Mouse (Mus musculus): ENCODE data around the gene Myl12a. TPM values are rescaled to one million over a fixed set of nuclear protein-coding genes. Genes with fewer than 3 reads are reported as not detected.
"Not testable (repeated sequence)": the region's sequence is repeated elsewhere in the genome, so short reads cannot be mapped to it uniquely, and the experiment has no call there.

Gene Myl12a
- polyA plus RNA-seq, 1 experiment from 2014 or later = 832 TPM

DNA sequence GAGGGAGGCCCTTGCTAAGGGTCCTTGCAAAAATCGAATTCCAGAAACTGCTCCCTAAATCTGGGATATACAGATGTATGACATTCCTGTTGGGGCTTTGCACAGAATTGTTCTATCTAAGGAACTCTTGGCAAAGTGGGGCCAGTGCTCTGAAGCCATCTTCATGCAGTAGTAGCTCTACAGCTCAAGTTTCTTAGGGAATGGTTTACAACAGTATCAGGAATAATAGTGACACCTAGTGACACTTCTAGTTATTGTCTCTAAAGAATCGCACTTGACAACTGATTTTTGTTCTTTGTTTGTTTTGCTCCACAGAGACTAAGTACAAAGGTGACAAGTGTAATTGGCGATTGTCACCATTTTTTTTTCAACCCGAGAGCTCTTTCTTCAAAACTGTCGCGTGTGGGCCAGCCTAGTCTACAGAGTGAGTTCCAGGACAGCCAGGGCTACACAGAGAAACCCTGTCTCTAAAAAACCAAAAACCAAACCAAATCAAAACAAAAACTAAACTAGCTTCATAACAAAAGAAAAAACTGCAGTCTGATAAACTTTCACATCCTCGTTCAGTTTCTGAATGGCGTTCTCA is 34.0 kb downstream of the Myl12a start:
- H3K4me1 ChIP-seq (replicated peaks) = peaks cover 9% of the 10 kb centered on the region
- no peak for ATAC-seq (ENCODE audit: insufficient number of reproducible peaks, low FRiP score)
- WGBS = 33% methylated on average over 8 of the region's 8 CpGs
- H3K36me3 ChIP-seq = peaks cover 7% of the 10 kb centered on the region
- H3K4me3 ChIP-seq = no peak overlapping the region
- peaks cover 10% of the 10 kb centered on the region; the same call in 1 of the 2 replicates for H3K27me3 ChIP-seq (replicated peaks)
- H3K4me2 ChIP-seq = no peak overlapping the region
- no peaks in the 10 kb centered on the region for H3K9me3 ChIP-seq (replicated peaks)
- no peak overlapping the region for H3K9ac ChIP-seq
- H3K27ac ChIP-seq (ENCODE audit: poor library complexity, severe bottlenecking) = no peak overlapping the region

DNA sequence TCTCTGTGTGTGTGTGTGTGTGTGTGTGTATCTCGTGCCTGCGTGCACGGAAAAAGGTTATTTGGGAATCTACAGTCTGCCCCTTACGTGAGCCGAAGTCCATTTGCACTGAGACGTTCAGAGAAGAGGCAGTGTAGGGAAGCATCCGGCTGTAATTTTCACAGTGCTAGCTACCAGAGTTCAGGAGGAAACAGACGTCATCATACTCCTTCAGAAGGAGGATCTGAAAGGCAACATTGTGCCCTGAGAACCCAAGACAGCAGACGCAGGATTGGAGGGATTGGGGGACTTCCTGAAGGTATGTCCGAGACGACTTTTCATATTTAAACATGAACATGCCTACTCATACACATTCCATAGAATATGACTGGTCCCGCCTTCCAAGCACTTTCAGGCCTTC is 35.0 kb downstream of the Myl12a start:
- Histone ChIP-seq H3K4me1 (replicated peaks) (0 out of 2 replicates have a peak, but pooled peaks cover 3% of the 10 kb centered on the region), H3K27ac (ENCODE audit: poor library complexity, severe bottlenecking) (no peak overlapping the region), H3K36me3 (no peaks in the 10 kb centered on the region), H3K9ac (no peak overlapping the region), H3K4me3 (no peak overlapping the region), H3K27me3 (replicated peaks) (peaks cover 10% of the 10 kb centered on the region; the same call in 1 of the 2 replicates), H3K9me3 (replicated peaks) (no peaks in the 10 kb centered on the region), H3K4me2 (no peak overlapping the region)
- WGBS = 55% methylated on average over 12 of the region's 12 CpGs
- ATAC-seq (ENCODE audit: insufficient number of reproducible peaks, low FRiP score) = no peak

DNA sequence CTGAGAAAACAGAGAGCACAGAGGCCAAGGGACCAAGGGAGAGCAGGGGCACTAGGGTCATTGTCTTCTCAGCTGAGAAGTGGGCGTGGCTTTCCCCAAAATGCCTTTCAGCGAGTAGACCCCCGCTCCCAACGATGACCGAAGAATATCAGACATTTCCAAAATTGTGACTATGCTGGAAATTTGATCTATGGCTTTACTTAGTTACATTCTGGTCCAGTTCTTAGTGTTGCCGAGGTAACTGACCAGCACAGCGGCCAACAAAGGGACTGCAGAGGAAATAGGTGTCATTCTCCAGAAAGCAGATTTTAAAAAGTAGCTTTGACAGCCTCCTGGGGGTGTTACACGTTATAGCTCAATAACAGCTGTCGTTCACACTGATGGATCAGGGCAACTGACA is 35.5 kb downstream of the Myl12a start:
- Histone ChIP-seq H3K9me3 (replicated peaks) (no peaks in the 10 kb centered on the region), H3K27ac (ENCODE audit: poor library complexity, severe bottlenecking) (no peak overlapping the region), H3K4me3 (no peak overlapping the region), H3K4me1 (replicated peaks) (0 out of 2 replicates have a peak, but pooled peaks cover 3% of the 10 kb centered on the region), H3K36me3 (no peaks in the 10 kb centered on the region), H3K27me3 (replicated peaks) (peaks cover 10% of the 10 kb centered on the region; the same call in 1 of the 2 replicates), H3K4me2 (no peak overlapping the region), H3K9ac (no peak overlapping the region)
- WGBS = 60% methylated on average over 9 of the region's 9 CpGs
- ATAC-seq (ENCODE audit: insufficient number of reproducible peaks, low FRiP score) = no peak

DNA sequence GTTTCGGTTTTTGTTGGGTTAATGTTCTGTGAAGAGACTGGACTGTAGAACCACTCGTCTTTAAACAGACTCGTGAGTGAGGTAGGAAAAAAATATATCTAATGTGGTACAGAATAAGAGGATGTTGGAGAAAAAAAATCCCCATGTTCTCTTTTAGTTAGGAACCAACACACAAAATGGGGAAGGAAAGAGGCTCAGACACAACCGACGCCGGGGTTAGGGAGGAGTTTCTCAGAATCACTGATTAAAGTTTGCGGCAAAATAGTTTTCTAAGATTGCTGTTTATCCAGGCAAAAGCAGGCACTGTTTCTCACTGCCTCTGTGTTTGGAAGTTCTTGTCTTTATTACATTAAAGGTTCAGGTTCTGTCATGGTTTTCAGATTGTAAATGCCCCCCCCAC is 36.6 kb downstream of the Myl12a start:
- Histone ChIP-seq H3K36me3 (no peaks in the 10 kb centered on the region), H3K27me3 (replicated peaks) (peaks cover 10% of the 10 kb centered on the region; the same call in 1 of the 2 replicates), H3K4me3 (no peak overlapping the region), H3K27ac (ENCODE audit: poor library complexity, severe bottlenecking) (no peak overlapping the region), H3K9ac (no peak overlapping the region), H3K9me3 (replicated peaks) (no peaks in the 10 kb centered on the region), H3K4me2 (no peak overlapping the region), H3K4me1 (replicated peaks) (no peaks in the 10 kb centered on the region)
- ATAC-seq (ENCODE audit: insufficient number of reproducible peaks, low FRiP score) = no peak
- 86% methylated on average over 7 of the region's 7 CpGs for WGBS

DNA sequence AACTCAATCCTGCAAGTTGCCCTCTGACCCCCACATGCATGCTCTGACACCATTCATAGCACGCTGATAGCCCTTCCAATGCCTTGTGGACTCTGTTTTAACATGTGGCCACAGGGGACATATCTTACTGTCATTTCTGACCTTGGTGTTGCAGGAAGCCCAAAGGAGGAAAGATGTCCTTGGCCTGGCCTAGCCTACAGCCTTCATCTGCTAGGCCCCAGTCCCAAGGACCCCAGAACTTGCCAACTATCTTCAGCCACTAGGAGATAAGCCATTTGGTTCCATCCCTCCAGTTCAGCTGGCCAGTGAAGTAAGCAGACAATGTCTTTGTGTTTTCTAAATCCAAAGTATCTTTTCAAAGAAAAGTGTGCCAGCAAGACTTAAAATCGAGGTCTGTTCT is 37.4 kb downstream of the Myl12a start:
- no peaks in the 10 kb centered on the region for H3K36me3 ChIP-seq
- 79% methylated on average over 2 of the region's 2 CpGs for WGBS
- no peaks in the 10 kb centered on the region for H3K4me1 ChIP-seq (replicated peaks)
- H3K27ac ChIP-seq (ENCODE audit: poor library complexity, severe bottlenecking) = no peak overlapping the region
- ATAC-seq (ENCODE audit: insufficient number of reproducible peaks, low FRiP score) = no peak
- no peak overlapping the region for H3K4me2 ChIP-seq
- H3K9ac ChIP-seq = no peak overlapping the region
- no peak overlapping the region for H3K4me3 ChIP-seq
- peaks cover 4% of the 10 kb centered on the region; the same call in 1 of the 2 replicates for H3K27me3 ChIP-seq (replicated peaks)
- no peaks in the 10 kb centered on the region for H3K9me3 ChIP-seq (replicated peaks)

DNA sequence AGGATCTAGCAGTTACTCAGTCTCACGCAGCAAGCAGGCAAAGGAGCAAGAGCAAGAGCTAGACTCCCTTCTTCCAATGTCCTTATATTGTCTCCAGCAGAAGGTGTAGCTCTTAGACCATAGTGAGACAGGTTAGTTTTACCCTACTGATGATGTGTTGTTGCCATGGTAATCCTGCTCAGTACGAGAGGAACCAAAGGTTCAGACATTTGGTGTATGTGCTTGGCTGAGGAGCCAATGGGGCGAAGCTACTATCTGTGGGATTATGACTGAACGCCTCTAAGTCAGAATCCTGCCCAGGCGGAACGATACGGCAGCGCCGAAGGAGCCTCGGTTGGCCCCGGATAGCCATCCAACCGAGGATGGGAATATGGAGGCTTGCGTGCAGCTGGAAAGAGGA is 39.1 kb downstream of the Myl12a start:
- H3K4me2 ChIP-seq; H3K4me1 ChIP-seq (replicated peaks); H3K9ac ChIP-seq; H3K27me3 ChIP-seq (replicated peaks); H3K4me3 ChIP-seq; H3K27ac ChIP-seq (ENCODE audit: poor library complexity, severe bottlenecking); H3K9me3 ChIP-seq (replicated peaks); H3K36me3 ChIP-seq: not testable (repeated sequence)
- WGBS = 71% methylated on average over 13 of the region's 13 CpGs
- peak; percentile 100 for ATAC-seq (ENCODE audit: insufficient number of reproducible peaks, low FRiP score)

DNA sequence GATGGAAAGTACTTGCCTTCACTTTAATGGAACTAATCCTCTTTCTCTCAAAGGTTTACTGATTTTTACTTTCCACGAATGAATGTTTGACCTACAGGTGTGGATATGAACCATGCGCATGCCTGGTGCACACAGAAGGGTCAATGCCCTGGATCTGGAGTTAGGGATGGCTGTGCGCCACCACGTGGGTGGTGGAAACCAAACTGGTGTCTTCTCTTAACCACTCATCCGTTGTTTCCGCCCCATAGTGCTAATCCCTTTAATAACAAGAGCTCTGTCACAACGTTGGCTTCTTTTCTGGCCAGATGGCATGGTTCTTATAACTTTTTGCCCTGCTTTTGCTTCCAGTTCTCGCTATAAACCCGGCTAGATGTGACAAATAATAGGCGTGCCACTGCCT is 51.4 kb downstream of the Myl12a start:
- Histone ChIP-seq H3K4me3 (no peak overlapping the region), H3K4me2 (no peak overlapping the region), H3K4me1 (replicated peaks) (no peaks in the 10 kb centered on the region), H3K27ac (ENCODE audit: poor library complexity, severe bottlenecking) (no peak overlapping the region), H3K9ac (no peak overlapping the region), H3K27me3 (replicated peaks) (no peaks in the 10 kb centered on the region), H3K36me3 (no peaks in the 10 kb centered on the region), H3K9me3 (replicated peaks) (no peaks in the 10 kb centered on the region)
- no peak for ATAC-seq (ENCODE audit: insufficient number of reproducible peaks, low FRiP score)
- 75% methylated on average over 10 of the region's 10 CpGs for WGBS

DNA sequence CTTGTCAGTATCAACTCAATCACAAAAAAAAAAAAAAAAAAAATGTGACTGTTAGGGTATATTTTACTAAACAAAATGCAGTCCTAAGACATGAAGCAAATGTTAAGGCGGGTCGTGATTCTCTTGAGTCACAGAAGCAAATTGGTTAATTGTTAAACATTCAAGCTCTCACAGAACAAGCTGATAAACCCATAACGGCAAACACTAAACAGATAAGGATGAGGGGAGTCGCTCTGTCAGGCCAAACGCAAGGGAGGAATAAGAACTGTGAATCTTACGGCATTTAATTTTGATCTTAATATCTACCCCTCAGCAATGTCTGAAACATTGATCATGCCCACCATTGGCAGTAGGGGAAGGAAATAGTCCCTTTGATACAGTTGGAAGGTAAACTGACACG is 53.5 kb downstream of the Myl12a start:
- no peak for ATAC-seq (ENCODE audit: insufficient number of reproducible peaks, low FRiP score)
- Histone ChIP-seq H3K36me3 (no peaks in the 10 kb centered on the region), H3K27ac (ENCODE audit: poor library complexity, severe bottlenecking) (no peak overlapping the region), H3K4me3 (no peak overlapping the region), H3K4me1 (replicated peaks) (no peaks in the 10 kb centered on the region), H3K9ac (no peak overlapping the region), H3K27me3 (replicated peaks) (no peaks in the 10 kb centered on the region), H3K4me2 (no peak overlapping the region), H3K9me3 (replicated peaks) (no peaks in the 10 kb centered on the region)
- 58% methylated on average over 7 of the region's 7 CpGs for WGBS

DNA sequence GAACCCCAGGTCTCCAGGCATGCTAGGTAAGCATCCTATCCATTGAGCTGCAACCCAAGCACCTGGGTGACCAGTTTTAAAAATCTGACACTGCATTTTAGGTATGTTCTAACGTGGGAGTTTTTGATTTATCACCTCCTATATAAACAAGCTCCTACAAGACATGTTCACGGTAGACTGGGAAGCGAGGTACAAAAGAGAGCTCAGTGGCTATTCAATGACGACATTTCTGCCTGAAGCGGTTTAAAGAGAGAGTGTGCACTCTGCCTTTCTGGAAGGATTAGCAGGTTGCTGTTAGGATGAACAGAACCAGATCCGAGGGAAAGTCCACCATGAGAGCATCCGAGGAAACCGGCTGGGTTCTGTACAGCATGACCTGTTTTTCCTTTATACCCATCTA is 54.0 kb downstream of the Myl12a start:
- 78% methylated on average over 8 of the region's 8 CpGs for WGBS
- H3K9me3 ChIP-seq (replicated peaks) = no peaks in the 10 kb centered on the region
- H3K4me3 ChIP-seq = no peak overlapping the region
- no peak overlapping the region for H3K4me2 ChIP-seq
- no peaks in the 10 kb centered on the region for H3K27me3 ChIP-seq (replicated peaks)
- H3K9ac ChIP-seq = no peak overlapping the region
- no peak overlapping the region for H3K27ac ChIP-seq (ENCODE audit: poor library complexity, severe bottlenecking)
- no peak for ATAC-seq (ENCODE audit: insufficient number of reproducible peaks, low FRiP score)
- no peaks in the 10 kb centered on the region for H3K4me1 ChIP-seq (replicated peaks)
- no peaks in the 10 kb centered on the region for H3K36me3 ChIP-seq

DNA sequence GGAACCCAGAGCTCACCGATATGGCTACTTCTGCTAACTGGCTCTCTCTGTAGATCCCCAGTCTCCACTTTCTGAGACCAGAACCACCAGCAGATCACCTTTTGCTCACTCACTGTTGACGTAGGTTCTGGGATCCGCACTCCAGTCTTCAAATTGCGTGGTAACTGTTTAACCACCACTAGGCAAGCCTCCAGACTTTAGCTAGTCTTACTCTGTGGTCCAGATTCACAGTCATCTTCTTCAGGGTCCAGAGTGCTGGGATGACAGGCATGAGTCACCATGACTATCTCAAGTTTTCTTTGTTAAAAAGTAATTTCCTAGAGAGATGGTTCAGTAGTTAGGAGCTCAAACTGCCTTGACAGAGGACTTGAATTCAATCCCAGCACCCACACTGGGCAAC is 58.9 kb downstream of the Myl12a start:
- no peaks in the 10 kb centered on the region for H3K36me3 ChIP-seq
- no peaks in the 10 kb centered on the region for H3K27me3 ChIP-seq (replicated peaks)
- H3K27ac ChIP-seq (ENCODE audit: poor library complexity, severe bottlenecking) = no peak overlapping the region
- no peak overlapping the region for H3K9ac ChIP-seq
- H3K4me1 ChIP-seq (replicated peaks) = no peaks in the 10 kb centered on the region
- H3K4me2 ChIP-seq = no peak overlapping the region
- no peaks in the 10 kb centered on the region; the same call in 1 of the 2 replicates for H3K9me3 ChIP-seq (replicated peaks)
- WGBS = 89% methylated on average over 4 of the region's 4 CpGs
- H3K4me3 ChIP-seq = no peak overlapping the region
- no peak for ATAC-seq (ENCODE audit: insufficient number of reproducible peaks, low FRiP score)

Data from heart, embryonic 12.5 days (tissue).